Mouse (Mus musculus): Measurements from ENCODE around the gene Slc1a1.
A peak's percentile ranks its signal among the peaks of the same experiment; 100 is the strongest.

Gene Slc1a1

GRCm38 (mm10) chr19:28852001-28852400 lies 17.2 kb downstream of the Slc1a1 start:
- no peak for DNase-seq (ENCODE audit: low spot score)

GRCm38 (mm10) chr19:28854831-28855230 lies 20.0 kb downstream of the Slc1a1 start:
- no peak for DNase-seq (ENCODE audit: low spot score)

GRCm38 (mm10) chr19:28860246-28860645 lies 25.4 kb downstream of the Slc1a1 start:
- no peak for DNase-seq (ENCODE audit: low spot score)

GRCm38 (mm10) chr19:28863626-28864025 lies 28.8 kb downstream of the Slc1a1 start:
- no peak for DNase-seq (ENCODE audit: low spot score)

- DNase-seq (ENCODE audit: low spot score), result no peak
These were observed 30.1 kb downstream of the Slc1a1 start for GRCm38 (mm10) chr19:28864981-28865380.

GRCm38 (mm10) chr19:28865501-28865900 lies 30.7 kb downstream of the Slc1a1 start:
- no peak for DNase-seq (ENCODE audit: low spot score)

- no peak for DNase-seq (ENCODE audit: low spot score)
These were observed 34.5 kb downstream of the Slc1a1 start for GRCm38 (mm10) chr19:28869251-28869855.

- no peak for DNase-seq (ENCODE audit: low spot score)
These were observed 35.5 kb downstream of the Slc1a1 start for GRCm38 (mm10) chr19:28870351-28870750.

GRCm38 (mm10) chr19:28879476-28879875 lies 44.6 kb downstream of the Slc1a1 start:
- no peak for DNase-seq (ENCODE audit: low spot score)

- peak; percentile 64 for DNase-seq (ENCODE audit: low spot score)
These were observed 48.3 kb downstream of the Slc1a1 start for GRCm38 (mm10) chr19:28883126-28883525.

- DNase-seq (ENCODE audit: low spot score), result no peak
These were observed 53.6 kb downstream of the Slc1a1 start for GRCm38 (mm10) chr19:28888496-28888895.

GRCm38 (mm10) chr19:28889251-28889650 lies 54.4 kb downstream of the Slc1a1 start:
- DNase-seq (ENCODE audit: low spot score), result no peak

- no peak for DNase-seq (ENCODE audit: low spot score)
These were observed 56.4 kb downstream of the Slc1a1 start for GRCm38 (mm10) chr19:28891238-28891637.

- DNase-seq (ENCODE audit: low spot score), result no peak
These were observed 57.0 kb downstream of the Slc1a1 start for GRCm38 (mm10) chr19:28891864-28892263.

- no peak for DNase-seq (ENCODE audit: low spot score)
These were observed 61.8 kb downstream of the Slc1a1 start for GRCm38 (mm10) chr19:28896639-28897038.

- no peak for DNase-seq (ENCODE audit: low spot score)
These were observed 62.6 kb downstream of the Slc1a1 start for GRCm38 (mm10) chr19:28897497-28897896.

GRCm38 (mm10) chr19:28900771-28901170 lies 65.9 kb downstream of the Slc1a1 start:
- no peak for DNase-seq (ENCODE audit: low spot score)

- no peak for DNase-seq (ENCODE audit: low spot score)
These were observed 67.3 kb downstream of the Slc1a1 start for GRCm38 (mm10) chr19:28902111-28902510.

- no peak for DNase-seq (ENCODE audit: low spot score)
These were observed 68.0 kb downstream of the Slc1a1 start for GRCm38 (mm10) chr19:28902806-28903205.

- no peak for DNase-seq (ENCODE audit: low spot score)
These were observed 68.8 kb downstream of the Slc1a1 start for GRCm38 (mm10) chr19:28903536-28904119.

- DNase-seq (ENCODE audit: low spot score), result no peak
These were observed 73.3 kb downstream of the Slc1a1 start for GRCm38 (mm10) chr19:28908186-28908585.

- no peak for DNase-seq (ENCODE audit: low spot score)
These were observed 73.8 kb downstream of the Slc1a1 start for GRCm38 (mm10) chr19:28908693-28909092.

GRCm38 (mm10) chr19:28914598-28914997 lies 79.7 kb downstream of the Slc1a1 start:
- no peak for DNase-seq (ENCODE audit: low spot score)

- DNase-seq (ENCODE audit: low spot score), result no peak
These were observed 80.9 kb downstream of the Slc1a1 start for GRCm38 (mm10) chr19:28915602-28916250.
